Mouse (Mus musculus) myocyte (in vitro differentiated cells): Measurements from ENCODE around the gene Atp5g1.

Experiments used
- E2F4 ChIP-seq: IDR thresholded peaks from one replicate; pipeline ENCODE4 v1.6.1; 2011; ENCODE audit warnings: mild to moderate bottlenecking, control low read depth, moderate library complexity; ENCODE audit not compliant: insufficient read depth
- POLR2A ChIP-seq: IDR thresholded peaks from one replicate; pipeline ENCODE4 v1.6.1; 2011; ENCODE audit warnings: low read depth, mild to moderate bottlenecking, control low read depth, moderate library complexity; ENCODE audit not compliant: insufficient read length
- REST ChIP-seq: IDR thresholded peaks from one replicate; pipeline ENCODE4 v1.6.1; 2011; ENCODE audit warnings: mild to moderate bottlenecking, control low read depth, moderate library complexity; ENCODE audit not compliant: insufficient read depth, insufficient read length
- TCF12 ChIP-seq: IDR thresholded peaks from one replicate; pipeline ENCODE4 v1.6.1; 2011; ENCODE audit warnings: mild to moderate bottlenecking, control low read depth; ENCODE audit not compliant: poor library complexity, insufficient read depth, severe bottlenecking

GRCm38 (mm10) chr11:96087981-96088380, 12.5 kb upstream of the Atp5g1 start:
- TF ChIP-seq POLR2A = no peak
- TF ChIP-seq TCF12 = no peak
- TF ChIP-seq E2F4 = no peak
- no peak for TF ChIP-seq REST
